ENCODE assay signal across 9 mouse cellular contexts in the genomic region with DNA sequence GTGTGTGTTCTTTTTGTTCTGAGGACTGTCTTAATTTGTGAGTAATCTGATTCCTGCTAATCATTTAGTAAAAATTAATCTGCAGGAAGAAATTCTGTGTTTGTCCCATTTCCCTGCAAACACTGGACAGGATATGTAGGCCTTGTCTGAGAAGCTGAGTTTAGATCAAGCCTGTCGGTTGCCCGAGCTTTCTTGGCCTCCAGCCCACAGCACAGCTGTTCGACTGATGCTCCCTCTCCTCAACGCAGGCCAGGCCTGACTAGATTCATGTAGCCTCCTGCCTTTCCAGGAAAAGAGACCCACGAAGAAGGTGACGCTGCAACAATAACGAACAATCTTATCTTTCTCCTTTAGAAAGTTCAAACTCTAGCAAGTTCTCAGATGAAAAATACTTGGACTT.
A peak's percentile ranks its signal among the peaks of the same experiment; 100 is the strongest.
DNase-seq lines count a peak whose midpoint lies in the region; ATAC-seq lines count a peak whose summit lies in the region.
"Had no signal": no experiment of that assay in that cellular context is flagged by ENCODE, and none has a peak within 500 bp of the region (broad histone marks: within the 10 kb centered on the region; RNA-seq: fewer than 3 reads in every experiment).

No protein-coding gene starts in this region.

- no peak for DNase-seq in frontal cortex, postnatal 25 days (ENCODE audit: low spot score in 2 of 2)
- DNase-seq in adrenal gland, adult 2 months, result peak; percentile 50
- DNase-seq in kidney, postnatal 4 days, result peak; percentile 91 to 92
- no peak for DNase-seq in spleen, adult 18-20 months

- no peaks in the 10 kb centered on the region for H3K4me1 ChIP-seq in heart, embryonic 11.5 days (ENCODE audit: control insufficient read depth, insufficient read depth, low read length)
- H3K4me1 ChIP-seq: neural tube, embryonic 12.5 days had no signal

- no peaks in the 10 kb centered on the region for H3K27me3 ChIP-seq in heart, embryonic 11.5 days (ENCODE audit: control insufficient read depth, insufficient read depth, low read length)
- H3K27me3 ChIP-seq: neural tube, embryonic 12.5 days had no signal

- H3K36me3 ChIP-seq in heart, embryonic 11.5 days (ENCODE audit: control insufficient read depth, insufficient read depth, low read length), result no peaks in the 10 kb centered on the region
- H3K36me3 ChIP-seq: neural tube, embryonic 12.5 days had no signal

- no peak overlapping the region for H3K4me2 ChIP-seq in heart, embryonic 11.5 days
- H3K4me2 ChIP-seq: neural tube, embryonic 12.5 days had no signal

- H3K27ac ChIP-seq in heart, embryonic 11.5 days (ENCODE audit: low read depth, low read length), result no peak overlapping the region
- H3K27ac ChIP-seq: neural tube, embryonic 12.5 days had no signal

- H3K9ac ChIP-seq in heart, embryonic 11.5 days (ENCODE audit: low read depth, low read length), result no peak overlapping the region
- H3K9ac ChIP-seq: neural tube, embryonic 12.5 days had no signal

- peak; percentile 78; the same call in 1 of the 2 replicates for ATAC-seq in frontal cortex, adult (ENCODE audit: low TSS enrichment)
- ATAC-seq in heart, embryonic 11.5 days (replicated peaks; ENCODE audit: insufficient number of reproducible peaks, low FRiP score, low TSS enrichment), result peak; percentile 75
- no peak for ATAC-seq in granulocyte monocyte progenitor cell, adult 5-6 weeks (replicated peaks; ENCODE audit: poor library complexity, severe bottlenecking)
- no peak for ATAC-seq in cerebellum, adult (ENCODE audit: insufficient number of reproducible peaks, low FRiP score, low TSS enrichment)

- no peak overlapping the region for H3K4me3 ChIP-seq in heart, embryonic 11.5 days (ENCODE audit: low read depth, low read length)
- H3K4me3 ChIP-seq: neural tube, embryonic 12.5 days had no signal

- H3K9me3 ChIP-seq in heart, embryonic 11.5 days (replicated peaks; ENCODE audit: control insufficient read depth, low read length), result no peaks in the 10 kb centered on the region
- H3K9me3 ChIP-seq: neural tube, embryonic 12.5 days had no signal

- WGBS in heart, embryonic 11.5 days (ENCODE audit: insufficient replicate concordance), result 57% methylated on average over 7 of the region's 7 CpGs

Comparison
In these comparisons a context has a peak if more than half of its experiments do, and no peak if none do; other contexts are left out.
1. ATAC-seq: peak in frontal cortex, adult (single experiment) and heart, embryonic 11.5 days (single experiment); none in granulocyte monocyte progenitor cell, adult 5-6 weeks (single experiment) and cerebellum, adult (single experiment).
2. DNase-seq: peak in adrenal gland, adult 2 months (single experiment) and kidney, postnatal 4 days (2 of 2); none in frontal cortex, postnatal 25 days (0 of 2) and spleen, adult 18-20 months (0 of 2).